Mouse (Mus musculus) myocyte (in vitro differentiated cells): ENCODE measurements around the gene Gm20388. TPM values are rescaled to one million over a fixed set of nuclear protein-coding genes. Genes with fewer than 3 reads are reported as not detected.
A peak's percentile ranks its signal among the peaks of the same experiment; 100 is the strongest.

Experiments used
- H3K27me3 ChIP-seq: one replicate; pipeline ENCODE4 v1.6.1; 2011; ENCODE audit not compliant: control insufficient read depth, insufficient read depth, insufficient read length
- H3K36me3 ChIP-seq: one replicate; pipeline ENCODE4 v1.6.1; 2011; ENCODE audit not compliant: control insufficient read depth, insufficient read depth
- H3K4me2 ChIP-seq: one replicate; pipeline ENCODE4 v1.6.1; 2011; ENCODE audit warnings: low read depth, control low read depth
- H3K4me3 ChIP-seq: one replicate; pipeline ENCODE4 v1.5.1; 2011; ENCODE audit warnings: mild to moderate bottlenecking, control low read depth, moderate library complexity
- H3K79me2 ChIP-seq: one replicate; pipeline ENCODE4 v1.6.1; 2011; ENCODE audit not compliant: control insufficient read depth, insufficient read depth
- H3ac ChIP-seq: one replicate; pipeline ENCODE4 v1.6.1; 2011; ENCODE audit not compliant: control insufficient read depth, insufficient read length
- CEBPB ChIP-seq: IDR thresholded peaks from 2 replicates; pipeline ENCODE4 v1.6.1; 2011; ENCODE audit warnings: mild to moderate bottlenecking, moderate library complexity; ENCODE audit not compliant: poor library complexity, insufficient read depth, severe bottlenecking
- E2F4 ChIP-seq: IDR thresholded peaks from one replicate; pipeline ENCODE4 v1.6.1; 2011; ENCODE audit warnings: mild to moderate bottlenecking, control low read depth, moderate library complexity; ENCODE audit not compliant: insufficient read depth
- MAX ChIP-seq: IDR thresholded peaks from one replicate; pipeline ENCODE4 v1.6.1; 2011; ENCODE audit warnings: low read depth, mild to moderate bottlenecking, control low read depth
- MYOD1 ChIP-seq, 3 experiments: IDR thresholded peaks; one replicate each; pipeline ENCODE4 v1.6.1; 2011; ENCODE audit warnings: control low read depth in 2 of 3, low read depth in 2 of 3, mild to moderate bottlenecking in 2 of 3, moderate library complexity in 1 of 3; ENCODE audit not compliant: insufficient read length in 2 of 3, control insufficient read depth in 1 of 3
- MYOG ChIP-seq, 3 experiments: IDR thresholded peaks; one replicate each; pipeline ENCODE4 v1.6.1; 2011; ENCODE audit warnings: control low read depth in 2 of 3, low read depth in 2 of 3, mild to moderate bottlenecking in 2 of 3; ENCODE audit not compliant: insufficient read length in 2 of 3, control insufficient read depth in 1 of 3, insufficient read depth in 1 of 3
- POLR2A ChIP-seq: IDR thresholded peaks from one replicate; pipeline ENCODE4 v1.6.1; 2011; ENCODE audit warnings: low read depth, mild to moderate bottlenecking, control low read depth, moderate library complexity; ENCODE audit not compliant: insufficient read length
- POLR2AphosphoS2 ChIP-seq: IDR thresholded peaks from one replicate; pipeline ENCODE4 v1.6.1; 2011; ENCODE audit warnings: low read depth, control low read depth; ENCODE audit not compliant: insufficient read length
- REST ChIP-seq: IDR thresholded peaks from one replicate; pipeline ENCODE4 v1.6.1; 2011; ENCODE audit warnings: mild to moderate bottlenecking, control low read depth, moderate library complexity; ENCODE audit not compliant: insufficient read depth, insufficient read length
- SRF ChIP-seq: IDR thresholded peaks from one replicate; pipeline ENCODE4 v1.6.1; 2011; ENCODE audit warnings: low read depth; ENCODE audit not compliant: control insufficient read depth, insufficient read length
- TCF12 ChIP-seq: IDR thresholded peaks from one replicate; pipeline ENCODE4 v1.6.1; 2011; ENCODE audit warnings: mild to moderate bottlenecking, control low read depth; ENCODE audit not compliant: poor library complexity, insufficient read depth, severe bottlenecking
- TCF3 ChIP-seq: IDR thresholded peaks from one replicate; pipeline ENCODE4 v1.6.1; 2011; ENCODE audit warnings: low read depth, control low read depth; ENCODE audit not compliant: insufficient read length
- USF1 ChIP-seq: IDR thresholded peaks from one replicate; pipeline ENCODE4 v1.6.1; 2011; ENCODE audit warnings: low read depth, mild to moderate bottlenecking, control low read depth, moderate library complexity
- polyA plus RNA-seq: library from polyadenylated mRNA; unstranded; fragments of >200 nt; fragmentation: generic; extraction: Trizol; gene quantifications from one replicate; pipeline ENCODE4 v1.2.1, GENCODE M21; 2012; ENCODE audit warnings: missing spikeins

Gm20388 gene
- polyA plus RNA-seq, 1 experiment: 15.3 TPM

DNA sequence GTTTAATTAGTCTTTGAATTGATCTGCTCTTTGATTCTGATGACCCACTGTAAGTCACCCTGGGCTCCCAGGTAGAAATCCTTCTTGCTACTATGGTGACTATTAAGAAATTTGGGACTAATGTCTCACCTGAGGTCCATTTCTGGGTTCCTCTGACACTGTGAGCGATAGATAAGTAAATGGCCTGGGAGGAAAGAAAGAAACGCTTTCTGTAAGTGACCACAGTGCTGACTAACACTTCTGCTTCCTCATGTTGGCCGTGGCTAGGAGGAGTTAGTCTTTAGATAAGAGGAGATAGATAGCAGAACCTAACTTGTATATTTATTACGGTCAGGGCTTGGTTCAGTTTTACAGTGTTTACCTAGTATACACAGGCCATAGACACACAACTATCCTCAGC is 3418.7 kb downstream of the Gm20388 start:
- Histone ChIP-seq H3K4me3 (no peak overlapping the region), H3K4me2 (no peak overlapping the region), H3ac (no peak overlapping the region), H3K36me3 (no peaks in the 10 kb centered on the region), H3K27me3 (no peaks in the 10 kb centered on the region), H3K79me2 (no peaks in the 10 kb centered on the region)
- TF ChIP-seq POLR2AphosphoS2: no peak
- TF ChIP-seq SRF: no peak
- no peak for TF ChIP-seq CEBPB
- TF ChIP-seq MYOD1 (IDR thresholded peaks at IDR 0.05; ENCODE audit: control insufficient read depth in 1 of 3, insufficient read length in 2 of 3, low read depth in 2 of 3): no peak
- no peak for TF ChIP-seq MYOG (IDR thresholded peaks at IDR 0.05; ENCODE audit: control insufficient read depth in 1 of 3, insufficient read depth in 1 of 3, insufficient read length in 2 of 3, low read depth in 2 of 3)
- TF ChIP-seq POLR2A: no peak
- TF ChIP-seq TCF12: no peak
- TF ChIP-seq TCF3: no peak
- no peak for TF ChIP-seq E2F4
- TF ChIP-seq REST: no peak
- TF ChIP-seq MAX: no peak
- TF ChIP-seq USF1: no peak

DNA sequence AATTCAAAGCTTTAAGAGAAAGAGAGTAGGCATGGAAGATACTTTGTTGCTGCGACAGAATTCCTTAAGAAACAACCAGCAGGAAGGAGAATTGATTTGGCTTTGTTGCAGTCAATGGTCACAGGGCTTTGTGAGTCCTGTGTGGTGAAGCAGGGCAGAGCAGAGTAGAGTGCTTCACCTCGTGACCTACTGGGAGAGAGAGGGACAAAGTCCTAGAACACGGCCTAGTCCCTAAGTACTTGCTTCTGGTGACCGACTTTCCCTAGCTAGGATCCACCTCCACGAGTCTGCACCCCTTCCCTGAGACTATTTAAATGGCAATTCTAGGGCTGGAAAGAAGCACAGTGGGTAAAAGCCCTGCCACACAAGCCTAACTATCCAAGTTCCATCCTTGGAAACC is 3419.3 kb downstream of the Gm20388 start:
- TF ChIP-seq MYOG (IDR thresholded peaks at IDR 0.05; ENCODE audit: control insufficient read depth in 1 of 3, insufficient read depth in 1 of 3, insufficient read length in 2 of 3, low read depth in 2 of 3) (no peak), POLR2A (no peak), TCF3 (no peak), REST (no peak), TCF12 (no peak), MAX (no peak), POLR2AphosphoS2 (no peak), USF1 (no peak), MYOD1 (IDR thresholded peaks at IDR 0.05; ENCODE audit: control insufficient read depth in 1 of 3, insufficient read length in 2 of 3, low read depth in 2 of 3) (no peak), SRF (no peak), CEBPB (no peak), E2F4 (no peak)
- H3ac ChIP-seq: no peak overlapping the region

DNA sequence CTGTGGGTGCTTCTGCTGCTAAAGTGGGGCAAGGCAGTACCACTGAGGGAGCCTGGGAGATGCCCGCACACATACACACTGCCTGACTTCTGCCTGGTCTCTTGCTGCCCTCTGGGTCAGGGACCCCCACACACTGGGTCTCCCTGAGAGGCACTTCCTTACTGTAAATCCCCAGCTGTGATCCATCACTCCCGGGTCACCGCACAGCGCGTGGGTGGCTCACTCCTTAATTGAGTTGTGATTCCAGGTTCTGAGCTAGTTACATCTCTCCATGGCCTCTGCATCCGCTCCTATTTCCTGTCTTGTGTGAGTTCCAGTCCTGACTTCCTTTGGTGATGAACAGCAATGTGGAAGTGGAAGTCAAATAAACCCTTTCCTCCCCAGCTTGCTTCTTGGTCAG is 3420.1 kb downstream of the Gm20388 start:
- H3K4me2 ChIP-seq: peak overlapping the region; percentile 64
- TF ChIP-seq MAX (no peak), USF1 (no peak), POLR2A (no peak), POLR2AphosphoS2 (no peak), REST (no peak), MYOG (IDR thresholded peaks at IDR 0.05; ENCODE audit: control insufficient read depth in 1 of 3, insufficient read depth in 1 of 3, insufficient read length in 2 of 3, low read depth in 2 of 3) (no peak), TCF12 (no peak), MYOD1 (IDR thresholded peaks at IDR 0.05; ENCODE audit: control insufficient read depth in 1 of 3, insufficient read length in 2 of 3, low read depth in 2 of 3) (no peak), TCF3 (no peak), CEBPB (no peak), SRF (no peak), E2F4 (no peak)
- H3ac ChIP-seq: no peak overlapping the region
- H3K36me3 ChIP-seq: no peaks in the 10 kb centered on the region
- no peaks in the 10 kb centered on the region for H3K79me2 ChIP-seq
- H3K4me3 ChIP-seq: no peak overlapping the region
- no peaks in the 10 kb centered on the region for H3K27me3 ChIP-seq

More for the DNA sequence above, 3419.3 kb downstream of the Gm20388 start:
- Histone ChIP-seq H3K4me3 (no peak overlapping the region), H3K36me3 (no peaks in the 10 kb centered on the region), H3K79me2 (no peaks in the 10 kb centered on the region), H3K27me3 (no peaks in the 10 kb centered on the region), H3K4me2 (no peak overlapping the region)

DNA sequence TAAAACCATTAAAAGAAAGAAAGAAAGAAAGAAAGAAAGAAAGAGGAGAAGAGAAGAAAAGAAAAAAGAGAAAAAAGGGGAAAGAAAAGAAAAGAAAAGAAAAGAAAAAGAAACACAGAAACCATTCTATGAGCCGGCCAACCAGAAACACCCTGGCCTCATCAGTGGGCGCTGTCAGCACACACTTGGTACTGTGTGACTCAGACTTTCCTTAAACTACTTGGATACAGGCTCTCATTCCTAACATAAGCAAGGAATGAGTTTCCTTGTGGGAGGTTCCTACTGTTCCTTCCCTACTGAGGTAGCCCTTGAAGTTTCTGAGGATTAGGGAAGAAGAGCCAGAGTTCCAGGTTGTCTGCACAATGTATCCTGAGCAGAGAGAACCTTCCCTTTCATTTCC is 3420.7 kb downstream of the Gm20388 start:
- H3ac ChIP-seq: no peak overlapping the region
- peak overlapping the region; percentile 22 for H3K4me3 ChIP-seq
- TF ChIP-seq MYOG (IDR thresholded peaks at IDR 0.05; ENCODE audit: control insufficient read depth in 1 of 3, insufficient read depth in 1 of 3, insufficient read length in 2 of 3, low read depth in 2 of 3) (no peak), POLR2AphosphoS2 (no peak), MAX (no peak), POLR2A (no peak), TCF12 (no peak), CEBPB (no peak), SRF (no peak), TCF3 (no peak), E2F4 (no peak), MYOD1 (IDR thresholded peaks at IDR 0.05; ENCODE audit: control insufficient read depth in 1 of 3, insufficient read length in 2 of 3, low read depth in 2 of 3) (no peak), USF1 (no peak), REST (no peak)
- H3K4me2 ChIP-seq: peak overlapping the region; percentile 64
- no peaks in the 10 kb centered on the region for H3K27me3 ChIP-seq
- no peaks in the 10 kb centered on the region for H3K36me3 ChIP-seq
- H3K79me2 ChIP-seq: no peaks in the 10 kb centered on the region

DNA sequence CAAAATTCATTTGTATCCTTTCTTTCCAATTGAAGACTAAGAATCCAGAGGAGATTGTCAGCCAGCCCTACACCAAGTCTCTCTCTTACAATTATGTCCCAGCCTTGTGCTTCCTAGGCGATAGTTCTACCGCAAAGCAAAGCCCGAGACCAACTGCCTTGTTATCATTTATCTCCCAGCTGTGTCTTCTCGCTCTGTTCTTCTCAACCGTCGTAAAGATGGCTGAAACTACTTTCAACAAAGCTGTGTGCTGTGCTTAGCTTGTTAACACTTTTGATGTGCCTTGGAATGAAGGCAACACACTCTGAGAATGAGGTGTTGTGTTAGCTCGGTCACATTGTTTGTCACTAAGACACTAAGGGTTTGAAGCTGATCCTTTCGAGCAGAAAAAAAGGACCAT is 3421.2 kb downstream of the Gm20388 start:
- no peaks in the 10 kb centered on the region for H3K36me3 ChIP-seq
- TF ChIP-seq POLR2A (no peak), MAX (no peak), POLR2AphosphoS2 (no peak), MYOD1 (IDR thresholded peaks at IDR 0.05; ENCODE audit: control insufficient read depth in 1 of 3, insufficient read length in 2 of 3, low read depth in 2 of 3) (no peak), TCF3 (no peak), USF1 (no peak), REST (no peak), MYOG (IDR thresholded peaks at IDR 0.05; ENCODE audit: control insufficient read depth in 1 of 3, insufficient read depth in 1 of 3, insufficient read length in 2 of 3, low read depth in 2 of 3) (no peak), SRF (no peak), E2F4 (no peak), CEBPB (no peak), TCF12 (no peak)
- H3K4me3 ChIP-seq: peak overlapping the region; percentile 22
- peak overlapping the region; percentile 64 for H3K4me2 ChIP-seq
- H3ac ChIP-seq: peak overlapping the region; percentile 2
- H3K27me3 ChIP-seq: no peaks in the 10 kb centered on the region
- no peaks in the 10 kb centered on the region for H3K79me2 ChIP-seq
